Mouse (Mus musculus) liver, embryonic 14.5 days (tissue): ENCODE data around the gene Tnk1.

Experiments used
- CTCF ChIP-seq: IDR thresholded peaks from 2 replicates; pipeline ENCODE4 v1.5.1; 2016; ENCODE audit warnings: antibody characterized with exemption, low read depth, control low read depth
- EP300 ChIP-seq: IDR thresholded peaks from 2 replicates; pipeline ENCODE4 v1.6.1; 2016; ENCODE audit warnings: antibody characterized with exemption, low read depth

- no peak for TF ChIP-seq CTCF
- no peak for TF ChIP-seq EP300
Measured at GRCm38 (mm10) chr11:69828832-69829231, 29.7 kb downstream of the Tnk1 start.
